Mouse (Mus musculus): ENCODE data around the gene Nrm.

- TF ChIP-seq HCFC1 (IDR thresholded peaks at IDR 0.05; ENCODE audit: borderline replicate concordance, insufficient read depth, low read length) (no peak), ZNF384 (IDR thresholded peaks at IDR 0.05; ENCODE audit: low read depth, low read length) (no peak), ZC3H11A (IDR thresholded peaks at IDR 0.05; ENCODE audit: borderline replicate concordance, low read depth, low read length) (no peak), MAFK (IDR thresholded peaks at IDR 0.05; ENCODE audit: insufficient read depth, low read depth, low read length) (no peak)
These were observed 38.6 kb upstream of the Nrm start for GRCm38 (mm10) chr17:35822564-35822963.
